Comparison of ENCODE assay signal across 29 mouse cellular contexts in the genomic region with DNA sequence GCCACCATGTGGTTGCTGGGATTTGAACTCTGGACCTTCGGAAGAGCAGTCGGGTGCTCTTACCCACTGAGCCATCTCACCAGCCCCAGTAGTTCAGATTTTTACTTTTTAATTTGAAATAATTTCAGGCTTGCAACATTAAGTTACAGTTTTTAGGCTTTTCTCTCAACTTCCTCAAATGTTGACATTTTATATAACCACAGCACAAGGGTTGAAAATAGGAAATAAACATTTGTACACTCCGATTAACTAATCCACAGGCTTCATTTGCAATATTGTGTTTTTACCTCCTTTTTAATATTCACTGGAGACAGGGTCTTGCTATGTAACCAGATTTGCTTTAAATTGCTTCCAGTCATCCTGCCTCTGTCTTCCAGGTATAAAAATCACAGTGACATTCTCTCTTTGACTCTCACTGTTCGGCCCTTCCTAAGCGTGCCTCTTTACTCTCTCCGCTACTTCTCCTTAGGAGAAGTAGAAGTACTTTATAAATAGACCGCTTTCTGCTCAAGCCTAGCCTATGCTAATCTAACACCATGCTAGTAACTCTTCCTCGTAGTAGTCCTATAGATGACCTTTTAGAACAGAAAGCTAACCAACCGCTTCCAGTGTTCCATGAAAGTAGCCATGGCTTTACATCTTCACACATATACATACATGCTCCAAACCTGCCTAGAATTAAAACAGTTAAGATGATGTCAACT.
DNase-seq lines count a peak whose midpoint lies in the region; ATAC-seq and TF ChIP-seq lines count a peak whose summit lies in the region.
"Had no signal": no experiment of that assay in that cellular context is flagged by ENCODE, and none has a peak within 500 bp of the region (broad histone marks: within the 10 kb centered on the region; RNA-seq: fewer than 3 reads in every experiment).

No protein-coding gene starts in this region.

- 0 out of 2 replicates have a peak, but pooled peaks cover 4% of the 10 kb centered on the region for H3K36me3 ChIP-seq in liver, postnatal 0 days (replicated peaks; ENCODE audit: insufficient read depth, low read length)
- no peaks in the 10 kb centered on the region for H3K36me3 ChIP-seq in liver, embryonic 11.5 days (ENCODE audit: control insufficient read depth, insufficient read depth, low read length)
- H3K36me3 ChIP-seq in hindbrain, embryonic 10.5 days: peaks cover 30% of the 10 kb centered on the region
- H3K36me3 ChIP-seq: hindbrain, embryonic 15.5 days; neural tube, embryonic 15.5 days had no signal

- TF ChIP-seq EP300 in liver, postnatal 0 days (IDR thresholded peaks at IDR 0.05; ENCODE audit: low read depth): no peak

- ATAC-seq in liver, postnatal 0 days: no peak
- ATAC-seq in liver, embryonic 11.5 days (replicated peaks; ENCODE audit: low FRiP score): no peak
- peak; percentile 73 for ATAC-seq in common myeloid progenitor, adult 5-6 weeks (replicated peaks; ENCODE audit: low read depth, poor library complexity, severe bottlenecking)
- peak; percentile 71 for ATAC-seq in megakaryocyte progenitor cell, adult 5-6 weeks (replicated peaks; ENCODE audit: poor library complexity)
- ATAC-seq: forebrain, embryonic 16.5 days; lung, postnatal 0 days; Patski had no signal

- no peaks in the 10 kb centered on the region for H3K27me3 ChIP-seq in liver, postnatal 0 days (ENCODE audit: insufficient read depth, low read length)
- no peaks in the 10 kb centered on the region for H3K27me3 ChIP-seq in liver, embryonic 11.5 days (replicated peaks; ENCODE audit: control insufficient read depth, insufficient read depth, low read length)
- no peaks in the 10 kb centered on the region for H3K27me3 ChIP-seq in hindbrain, embryonic 10.5 days (ENCODE audit: insufficient read depth, poor library complexity, severe bottlenecking)
- H3K27me3 ChIP-seq: hindbrain, embryonic 15.5 days; neural tube, embryonic 15.5 days; Patski had no signal

- no peaks in the 10 kb centered on the region for H3K4me1 ChIP-seq in liver, postnatal 0 days (ENCODE audit: insufficient read depth)
- no peaks in the 10 kb centered on the region for H3K4me1 ChIP-seq in liver, embryonic 11.5 days (replicated peaks; ENCODE audit: control insufficient read depth, insufficient read depth, low read length)
- peaks cover 3% of the 10 kb centered on the region for H3K4me1 ChIP-seq in hindbrain, embryonic 10.5 days (replicated peaks)

- TF ChIP-seq CTCF in liver, postnatal 0 days (IDR thresholded peaks at IDR 0.05; ENCODE audit: low read depth): no peak

- H3K4me2 ChIP-seq in liver, postnatal 0 days (ENCODE audit: low read depth, low read length): no peak overlapping the region
- H3K4me2 ChIP-seq in liver, embryonic 11.5 days: no peak overlapping the region
- H3K4me2 ChIP-seq: heart, embryonic 11.5 days; hindbrain, embryonic 15.5 days; midbrain, embryonic 11.5 days; neural tube, embryonic 15.5 days had no signal

- H3K9me3 ChIP-seq in liver, postnatal 0 days (ENCODE audit: low read length): no peaks in the 10 kb centered on the region
- no peaks in the 10 kb centered on the region for H3K9me3 ChIP-seq in liver, embryonic 11.5 days (ENCODE audit: control insufficient read depth, low read length)
- H3K9me3 ChIP-seq in hindbrain, embryonic 10.5 days: no peaks in the 10 kb centered on the region
- H3K9me3 ChIP-seq: G1E; hindbrain, embryonic 15.5 days; neural tube, embryonic 15.5 days had no signal

- 0 out of 2 replicates have a peak overlapping the region, but pooled peaks have one; percentile 48 for H3K27ac ChIP-seq in liver, postnatal 0 days (ENCODE audit: low read depth)
- no peak overlapping the region for H3K27ac ChIP-seq in liver, embryonic 11.5 days (ENCODE audit: low read depth, low read length)
- H3K27ac ChIP-seq in hindbrain, embryonic 10.5 days: no peak overlapping the region
- H3K27ac ChIP-seq: hindbrain, embryonic 15.5 days; kidney, postnatal 0 days; neural tube, embryonic 15.5 days had no signal

- no peak overlapping the region for H3K9ac ChIP-seq in liver, postnatal 0 days (replicated peaks)
- no peak overlapping the region for H3K9ac ChIP-seq in liver, embryonic 11.5 days (ENCODE audit: low read depth, low read length)
- H3K9ac ChIP-seq: hindbrain, embryonic 15.5 days; neural tube, embryonic 15.5 days had no signal

- DNase-seq in liver, postnatal 0 days: no peak
- DNase-seq in liver, embryonic 11.5 days (ENCODE audit: low spot score): no peak
- DNase-seq in neural tube, embryonic 10.5 days (ENCODE audit: extremely low spot score, low spot score): no peak
- DNase-seq in layer of hippocampus, postnatal 14 days (ENCODE audit: low spot score in 2 of 2): no peak
- no peak for DNase-seq in hindbrain, embryonic 10.5 days (ENCODE audit: low spot score)
- DNase-seq: adrenal gland, postnatal 14 days; cerebellum, adult 11-12 months; cerebellum, postnatal 10 days; gastrocnemius, postnatal 14 days; heart, postnatal 4 days; kidney, adult 2 months; kidney, postnatal 4 days; layer of hippocampus, adult 9-11 months; lung, adult 18-20 months; lung, postnatal 4 days; right cerebral cortex, postnatal 25 days; thymus, postnatal 14 days had no signal

- no peak overlapping the region for H3K4me3 ChIP-seq in liver, postnatal 0 days (ENCODE audit: low read depth, low read length)
- no peak overlapping the region for H3K4me3 ChIP-seq in liver, embryonic 11.5 days (ENCODE audit: low read depth, low read length)
- no peak overlapping the region for H3K4me3 ChIP-seq in hindbrain, embryonic 10.5 days
- H3K4me3 ChIP-seq: erythroblast, embryonic 14.5 days; hindbrain, embryonic 15.5 days; neural tube, embryonic 15.5 days had no signal

- WGBS in liver, postnatal 0 days (ENCODE audit: insufficient replicate concordance): 61% methylated on average over 9 of the region's 9 CpGs
- 89% methylated on average over 9 of the region's 9 CpGs for WGBS in liver, embryonic 11.5 days
- 95% methylated on average over 9 of the region's 9 CpGs for WGBS in hindbrain, embryonic 10.5 days

Comparison
In these comparisons a context has a peak if more than half of its experiments do, and no peak if none do; other contexts are left out.
1. ATAC-seq: peak in common myeloid progenitor, adult 5-6 weeks (single experiment) and megakaryocyte progenitor cell, adult 5-6 weeks (single experiment); none in liver, postnatal 0 days (single experiment) and liver, embryonic 11.5 days (single experiment).